Mouse (Mus musculus) small intestine, adult 2 months (tissue): Measurements from ENCODE around the gene Naglu. TPM values are rescaled to one million over a fixed set of nuclear protein-coding genes. Genes with fewer than 3 reads are reported as not detected.

Source experiments
- H3K27ac ChIP-seq: fragments of 200-500 bp; 2 replicates; pipeline ENCODE4 v1.5.1; 2012; ENCODE audit warnings: low read depth, low read length, control low read depth, inconsistent platforms; ENCODE audit not compliant: insufficient read depth
- H3K27me3 ChIP-seq: fragments of 200-500 bp; 2 replicates; pipeline ENCODE4 v1.6.1; 2012; ENCODE audit warnings: mild to moderate bottlenecking, moderate library complexity, low read length, inconsistent platforms; ENCODE audit not compliant: control insufficient read depth, insufficient read depth
- H3K36me3 ChIP-seq: fragments of 200-500 bp; 2 replicates; pipeline ENCODE4 v1.6.1; 2012; ENCODE audit warnings: mild to moderate bottlenecking, low read length, control low read depth, inconsistent platforms; ENCODE audit not compliant: control insufficient read depth, insufficient read depth
- H3K4me1 ChIP-seq: fragments of 200-500 bp; 2 replicates; pipeline ENCODE4 v1.6.1; 2012; ENCODE audit warnings: low read length, inconsistent platforms, mixed read lengths; ENCODE audit not compliant: control insufficient read depth, insufficient read depth, insufficient read length
- H3K4me3 ChIP-seq: fragments of 200-500 bp; 2 replicates; pipeline ENCODE4 v1.5.1; 2012; ENCODE audit warnings: low read depth, mild to moderate bottlenecking, control low read depth, inconsistent platforms, low read length, moderate library complexity
- CTCF ChIP-seq: fragments of 200-500 bp; IDR thresholded peaks from 2 replicates; pipeline ENCODE4 v1.5.1; 2012; ENCODE audit warnings: low read depth, mild to moderate bottlenecking, control low read depth, inconsistent platforms, low read length, moderate library complexity, mixed read lengths; ENCODE audit not compliant: insufficient replicate concordance, insufficient read length; ENCODE audit errors: extremely low read depth
- POLR2A ChIP-seq: fragments of 200-500 bp; IDR thresholded peaks from 2 replicates; pipeline ENCODE4 v1.6.1; 2012; ENCODE audit warnings: low read depth, mild to moderate bottlenecking, control low read depth, inconsistent platforms, low read length, moderate library complexity
- WGBS: fragments of 180-500 bp; shearing (Covaris S2); methylation state at CpG from one replicate; pipeline ENCODE4 v1.1.7; 2018; 5-methylcytosine and 5-hydroxymethylcytosine counted together
- polyA plus RNA-seq: library from polyadenylated mRNA; depleted of rRNA; stranded (reverse); fragments of >200 nt; gene quantifications from 2 replicates; pipeline ENCODE4 v1.2.3, GENCODE M21; 2012

Gene Naglu
- polyA plus RNA-seq, 1 experiment = 19.1 TPM

- peaks cover 51% of the 10 kb centered on the region for H3K36me3 ChIP-seq
Observed at GRCm38 (mm10) chr11:101047502-101047901, 22.3 kb upstream of the Naglu start.

GRCm38 (mm10) chr11:101050359-101050758 is 19.5 kb upstream of the Naglu start:
- no peaks in the 10 kb centered on the region for H3K27me3 ChIP-seq
- H3K4me1 ChIP-seq = peaks cover 17% of the 10 kb centered on the region
- WGBS = 88% methylated on average over 9 of the region's 9 CpGs
- H3K4me3 ChIP-seq = no peak overlapping the region
- TF ChIP-seq CTCF = no peak
- TF ChIP-seq POLR2A = no peak
- H3K36me3 ChIP-seq = peaks cover 28% of the 10 kb centered on the region
- H3K27ac ChIP-seq = no peak overlapping the region

More at GRCm38 (mm10) chr11:101047502-101047901, 22.3 kb upstream of the Naglu start:
- no peak for TF ChIP-seq CTCF
- no peak for TF ChIP-seq POLR2A
- WGBS = 91% methylated on average over 3 of the region's 3 CpGs
- Histone ChIP-seq H3K27me3 (no peaks in the 10 kb centered on the region), H3K4me1 (peaks cover under 1% of the 10 kb centered on the region; the same call in 1 of the 2 replicates), H3K27ac (no peak overlapping the region), H3K4me3 (no peak overlapping the region)

- Histone ChIP-seq H3K27ac (no peak overlapping the region), H3K4me3 (no peak overlapping the region), H3K27me3 (no peaks in the 10 kb centered on the region), H3K4me1 (peaks cover 22% of the 10 kb centered on the region), H3K36me3 (peaks cover 25% of the 10 kb centered on the region)
- TF ChIP-seq POLR2A = no peak
- no peak for TF ChIP-seq CTCF
- 91% methylated on average over 6 of the region's 6 CpGs for WGBS
Observed at GRCm38 (mm10) chr11:101051051-101051493, 18.7 kb upstream of the Naglu start.

- Histone ChIP-seq H3K27ac (no peak overlapping the region), H3K36me3 (peaks cover 22% of the 10 kb centered on the region), H3K27me3 (no peaks in the 10 kb centered on the region), H3K4me3 (no peak overlapping the region), H3K4me1 (peaks cover 25% of the 10 kb centered on the region)
- WGBS = 88% methylated on average over 8 of the region's 8 CpGs
- TF ChIP-seq POLR2A = no peak
- no peak for TF ChIP-seq CTCF
Observed at GRCm38 (mm10) chr11:101051617-101052016, 18.2 kb upstream of the Naglu start.

DNA sequence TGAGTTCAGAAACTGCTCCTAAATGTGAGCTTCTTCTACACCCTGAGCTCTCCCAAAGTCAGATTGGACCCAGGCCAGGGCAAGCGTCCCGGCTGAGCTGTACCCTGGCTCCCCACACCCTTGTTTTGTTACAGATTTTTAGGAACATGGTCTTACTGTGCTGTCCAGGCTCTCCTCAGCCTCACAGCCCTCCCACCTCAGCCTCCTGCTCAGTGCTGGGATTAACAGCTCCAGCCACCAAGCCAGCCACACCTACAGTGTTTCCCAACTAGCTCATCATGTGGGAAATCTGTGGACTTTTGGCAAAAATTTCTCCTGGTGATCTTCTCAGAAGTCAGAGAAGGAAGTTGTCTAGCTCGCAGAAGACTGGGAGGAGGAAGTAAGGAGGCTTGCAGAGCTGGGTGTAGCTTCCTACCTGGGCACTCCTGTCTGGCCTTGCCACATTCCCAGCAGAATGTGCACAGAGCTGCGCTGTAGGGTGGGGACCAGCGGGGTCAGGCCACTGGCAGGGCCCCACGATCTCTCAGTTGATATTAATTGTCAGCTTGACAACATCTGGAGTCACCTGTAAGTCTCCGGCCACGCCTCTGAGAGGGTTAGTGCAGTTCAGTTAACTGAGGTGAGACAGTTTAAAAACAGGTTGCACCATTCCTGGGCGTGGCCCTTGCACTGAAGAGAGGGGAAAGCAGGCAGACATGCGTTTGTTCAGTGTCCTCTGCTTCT is 16.9 kb upstream of the Naglu start:
- Histone ChIP-seq H3K36me3 (peaks cover 17% of the 10 kb centered on the region), H3K4me3 (no peak overlapping the region), H3K27ac (peak overlapping the region; percentile 77), H3K4me1 (peaks cover 37% of the 10 kb centered on the region), H3K27me3 (no peaks in the 10 kb centered on the region)
- WGBS = 28% methylated on average over 10 of the region's 10 CpGs
- TF ChIP-seq CTCF = no peak
- no peak for TF ChIP-seq POLR2A

- H3K36me3 ChIP-seq = peaks cover 10% of the 10 kb centered on the region; the same call in 1 of the 2 replicates
- H3K4me1 ChIP-seq = peaks cover 39% of the 10 kb centered on the region
- no peaks in the 10 kb centered on the region for H3K27me3 ChIP-seq
- H3K27ac ChIP-seq = no peak overlapping the region
- no peak overlapping the region for H3K4me3 ChIP-seq
- WGBS = 98% methylated on average over 1 of the region's 1 CpGs
- TF ChIP-seq POLR2A (no peak), CTCF (peak; percentile 44; the same call in 1 of the 2 replicates)
Observed at GRCm38 (mm10) chr11:101053974-101054373, 15.8 kb upstream of the Naglu start.

GRCm38 (mm10) chr11:101055418-101055817 is 14.4 kb upstream of the Naglu start:
- Histone ChIP-seq H3K27me3 (no peaks in the 10 kb centered on the region), H3K4me3 (no peak overlapping the region), H3K4me1 (peaks cover 39% of the 10 kb centered on the region), H3K27ac (no peak overlapping the region), H3K36me3 (peaks cover 4% of the 10 kb centered on the region; the same call in 1 of the 2 replicates)
- WGBS = 44% methylated on average over 14 of the region's 14 CpGs
- TF ChIP-seq CTCF (no peak), POLR2A (no peak)
